Mouse (Mus musculus) kidney, adult 2 months (tissue): ENCODE results near the gene H2-Ab1. TPM values are rescaled to one million over a fixed set of nuclear protein-coding genes. Genes with fewer than 3 reads are reported as not detected.

Source experiments
- DNase-seq: peaks from one replicate; pipeline ENCODE4 v3.0.0; 2021
- H3K27ac ChIP-seq: fragments of 200-500 bp; 2 replicates; pipeline ENCODE4 v1.5.1; 2012; ENCODE audit warnings: low read depth, low read length, control low read depth, inconsistent platforms; ENCODE audit not compliant: insufficient read depth
- H3K27me3 ChIP-seq: fragments of 200-500 bp; replicated peaks from 2 replicates; pipeline ENCODE4 v1.6.1; 2012; ENCODE audit warnings: mild to moderate bottlenecking, moderate library complexity, low read length, inconsistent platforms; ENCODE audit not compliant: control insufficient read depth, insufficient read depth
- H3K36me3 ChIP-seq: fragments of 200-500 bp; 2 replicates; pipeline ENCODE4 v1.6.1; 2012; ENCODE audit warnings: mild to moderate bottlenecking, moderate library complexity, low read length, inconsistent platforms; ENCODE audit not compliant: control insufficient read depth, insufficient read depth
- H3K4me1 ChIP-seq: fragments of 200-500 bp; 2 replicates; pipeline ENCODE4 v1.6.1; 2011; ENCODE audit warnings: low read length; ENCODE audit not compliant: control insufficient read depth, insufficient read depth
- H3K4me3 ChIP-seq: fragments of 200-500 bp; 2 replicates; pipeline ENCODE4 v1.5.1; 2011; ENCODE audit warnings: mild to moderate bottlenecking, low read depth, low read length, control low read depth; ENCODE audit not compliant: insufficient read depth
- CTCF ChIP-seq: fragments of 200-500 bp; conservative IDR thresholded peaks from 2 replicates; pipeline ENCODE4 v1.5.1; 2011; ENCODE audit warnings: low read depth, mild to moderate bottlenecking, control low read depth, low read length, moderate library complexity, mixed read lengths; ENCODE audit not compliant: insufficient read depth, insufficient read length
- POLR2A ChIP-seq: fragments of 200-500 bp; IDR thresholded peaks from one replicate; pipeline ENCODE4 v1.6.1; 2011; ENCODE audit warnings: low read depth, low read length, control low read depth
- WGBS: fragments of 180-500 bp; shearing (Covaris S2); methylation state at CpG from one replicate; pipeline ENCODE4 v1.1.7; 2018; 5-methylcytosine and 5-hydroxymethylcytosine counted together
- polyA plus RNA-seq: library from polyadenylated mRNA; depleted of rRNA; stranded (reverse); fragments of >200 nt; gene quantifications from 2 replicates; pipeline ENCODE4 v1.2.3, GENCODE M21; 2012

H2-Ab1 gene
- polyA plus RNA-seq, 1 experiment, result 490 TPM

- H3K36me3 ChIP-seq, result no peaks in the 10 kb centered on the region
- peak overlapping the region; percentile 51 for H3K4me3 ChIP-seq
- peak; percentile 10 for DNase-seq
- TF ChIP-seq CTCF (no peak), POLR2A (no peak)
- no peak overlapping the region for H3K27ac ChIP-seq
- WGBS, result 3% methylated on average over 93 of the region's 93 CpGs
- no peaks in the 10 kb centered on the region for H3K4me1 ChIP-seq
- 0 out of 2 replicates have a peak, but pooled peaks cover 2% of the 10 kb centered on the region for H3K27me3 ChIP-seq
Observed at GRCm38 (mm10) chr17:34264452-34265351, 7.2 kb downstream of the H2-Ab1 start.

DNA sequence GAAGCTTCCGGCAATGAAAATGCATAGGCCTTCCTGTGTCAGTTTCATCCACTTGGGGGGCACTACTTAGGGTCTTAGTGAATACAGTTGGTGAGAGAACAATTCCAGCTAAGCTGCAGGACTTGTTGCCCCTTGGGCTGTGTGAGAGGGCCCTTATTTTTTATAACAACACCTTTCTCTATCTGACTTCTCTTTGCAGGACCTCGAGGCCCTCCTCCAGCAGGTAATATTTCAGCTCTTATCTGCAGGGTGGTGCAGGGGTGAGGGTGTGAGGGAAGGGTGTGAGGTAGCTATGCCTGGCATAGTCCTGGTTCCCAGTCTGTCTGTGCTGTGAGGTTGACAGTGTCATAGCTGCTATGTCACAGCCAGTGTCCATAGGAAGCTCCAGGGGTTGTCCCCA lies 10.8 kb downstream of the H2-Ab1 start:
- Histone ChIP-seq H3K4me1 (no peaks in the 10 kb centered on the region), H3K4me3 (no peak overlapping the region), H3K27me3 (0 out of 2 replicates have a peak, but pooled peaks cover 2% of the 10 kb centered on the region), H3K27ac (no peak overlapping the region), H3K36me3 (no peaks in the 10 kb centered on the region)
- DNase-seq, result no peak
- 81% methylated on average over 2 of the region's 2 CpGs for WGBS
- TF ChIP-seq CTCF, result no peak
- no peak for TF ChIP-seq POLR2A

- Histone ChIP-seq H3K27me3 (0 out of 2 replicates have a peak, but pooled peaks cover 2% of the 10 kb centered on the region), H3K36me3 (no peaks in the 10 kb centered on the region), H3K4me1 (no peaks in the 10 kb centered on the region), H3K4me3 (no peak overlapping the region), H3K27ac (no peak overlapping the region)
- WGBS, result 86% methylated on average over 2 of the region's 2 CpGs
- DNase-seq, result no peak
- no peak for TF ChIP-seq CTCF
- no peak for TF ChIP-seq POLR2A
Observed at GRCm38 (mm10) chr17:34268748-34269147, 11.3 kb downstream of the H2-Ab1 start.

DNA sequence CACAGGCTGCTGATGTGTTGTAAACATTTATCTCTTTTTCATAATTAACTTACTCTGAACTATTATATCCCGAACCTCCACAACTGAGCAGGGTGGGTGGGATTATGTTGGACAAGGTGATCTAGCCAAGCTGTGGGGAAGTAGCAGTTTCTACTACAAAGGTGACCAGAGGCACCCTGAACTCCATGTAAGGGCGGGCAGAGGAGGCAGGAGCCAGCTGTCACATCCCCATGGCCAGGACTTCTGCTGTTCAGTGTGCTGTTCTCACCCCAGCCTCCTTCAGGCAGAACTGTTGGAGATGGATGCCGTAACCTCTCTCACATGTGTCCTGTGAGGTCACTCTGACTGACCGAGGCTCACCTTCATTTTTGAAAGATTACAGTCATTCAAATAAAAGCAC lies 12.3 kb downstream of the H2-Ab1 start:
- DNase-seq, result no peak
- TF ChIP-seq POLR2A, result no peak
- TF ChIP-seq CTCF, result no peak
- H3K27me3 ChIP-seq, result no peaks in the 10 kb centered on the region
- no peaks in the 10 kb centered on the region for H3K36me3 ChIP-seq
- WGBS, result 73% methylated on average over 4 of the region's 4 CpGs
- no peaks in the 10 kb centered on the region for H3K4me1 ChIP-seq
- no peak overlapping the region for H3K4me3 ChIP-seq
- no peak overlapping the region for H3K27ac ChIP-seq

GRCm38 (mm10) chr17:34270230-34270629 lies 12.7 kb downstream of the H2-Ab1 start:
- H3K4me1 ChIP-seq, result no peaks in the 10 kb centered on the region
- H3K27ac ChIP-seq, result no peak overlapping the region
- DNase-seq, result no peak
- TF ChIP-seq CTCF (no peak), POLR2A (no peak)
- no peak overlapping the region for H3K4me3 ChIP-seq
- H3K27me3 ChIP-seq, result no peaks in the 10 kb centered on the region
- 81% methylated on average over 2 of the region's 2 CpGs for WGBS
- no peaks in the 10 kb centered on the region for H3K36me3 ChIP-seq

DNA sequence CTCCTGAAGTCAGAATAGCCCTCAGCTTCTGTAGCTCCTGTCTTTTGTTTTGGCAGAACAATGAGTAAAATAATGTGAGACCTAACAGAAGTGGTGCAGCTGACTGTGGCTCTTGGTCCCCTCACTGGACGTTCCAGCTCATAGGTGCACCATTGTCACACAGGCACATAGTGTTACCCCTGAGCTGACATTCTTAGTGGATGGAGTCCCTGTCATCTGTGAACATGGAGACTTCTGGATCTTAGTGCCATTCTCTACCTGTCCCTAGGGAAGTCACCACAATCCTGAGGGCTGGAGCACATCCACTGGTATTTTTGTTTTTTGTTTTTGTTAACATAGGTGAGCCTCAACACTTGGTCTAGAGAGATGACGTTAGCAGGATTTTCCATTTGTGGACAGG lies 13.5 kb downstream of the H2-Ab1 start:
- 79% methylated on average over 2 of the region's 2 CpGs for WGBS
- Histone ChIP-seq H3K4me1 (no peaks in the 10 kb centered on the region), H3K27ac (no peak overlapping the region), H3K36me3 (no peaks in the 10 kb centered on the region), H3K27me3 (no peaks in the 10 kb centered on the region), H3K4me3 (no peak overlapping the region)
- TF ChIP-seq POLR2A, result no peak
- no peak for TF ChIP-seq CTCF
- no peak for DNase-seq

GRCm38 (mm10) chr17:34272102-34272501 lies 14.6 kb downstream of the H2-Ab1 start:
- no peak for DNase-seq
- Histone ChIP-seq H3K4me1 (no peaks in the 10 kb centered on the region), H3K27ac (no peak overlapping the region), H3K36me3 (no peaks in the 10 kb centered on the region), H3K4me3 (no peak overlapping the region), H3K27me3 (no peaks in the 10 kb centered on the region)
- TF ChIP-seq POLR2A (no peak), CTCF (no peak)
- WGBS, result 91% methylated on average over 1 of the region's 1 CpGs

DNA sequence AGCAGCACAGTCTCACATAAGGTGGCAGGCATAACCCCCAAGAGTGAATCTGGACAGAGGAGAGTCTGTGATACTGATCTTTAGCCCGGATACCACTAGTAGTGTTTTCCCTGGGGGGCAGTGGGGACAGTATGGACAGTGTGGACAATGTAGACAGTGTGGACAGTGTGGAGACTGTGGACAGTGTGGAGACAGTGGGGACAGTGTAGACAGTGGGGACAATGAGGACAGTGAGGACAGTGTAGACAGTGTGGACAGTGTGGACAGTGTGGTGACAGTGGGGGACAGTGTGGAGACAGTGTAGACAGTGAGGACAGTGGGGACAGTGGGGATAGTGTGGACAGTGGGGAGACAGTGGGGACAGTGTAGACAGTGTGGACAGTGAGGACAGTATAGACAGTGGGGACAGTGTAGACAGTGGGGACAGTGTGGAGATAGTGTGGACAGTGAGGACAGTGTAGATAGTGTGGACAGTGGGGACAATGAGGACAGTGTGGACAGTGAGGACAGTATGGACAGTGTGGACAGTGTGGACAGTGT lies 23.1 kb downstream of the H2-Ab1 start:
- Histone ChIP-seq H3K27ac (no peak overlapping the region), H3K27me3 (no peaks in the 10 kb centered on the region), H3K36me3 (no peaks in the 10 kb centered on the region), H3K4me1 (no peaks in the 10 kb centered on the region), H3K4me3 (no peak overlapping the region)
- no peak for TF ChIP-seq CTCF
- no peak for TF ChIP-seq POLR2A
- whole genome bisulfite sequencing, result 84% methylated on average over 1 of the region's 1 CpGs
- DNase-seq, result no peak
